Mouse (Mus musculus): ENCODE results near the gene Teddm2. TPM values are rescaled to one million over a fixed set of nuclear protein-coding genes. Genes with fewer than 3 reads are reported as not detected.

The Teddm2 gene
- polyA plus RNA-seq, 1 experiment from 2014 or later: 0.31 TPM

DNA sequence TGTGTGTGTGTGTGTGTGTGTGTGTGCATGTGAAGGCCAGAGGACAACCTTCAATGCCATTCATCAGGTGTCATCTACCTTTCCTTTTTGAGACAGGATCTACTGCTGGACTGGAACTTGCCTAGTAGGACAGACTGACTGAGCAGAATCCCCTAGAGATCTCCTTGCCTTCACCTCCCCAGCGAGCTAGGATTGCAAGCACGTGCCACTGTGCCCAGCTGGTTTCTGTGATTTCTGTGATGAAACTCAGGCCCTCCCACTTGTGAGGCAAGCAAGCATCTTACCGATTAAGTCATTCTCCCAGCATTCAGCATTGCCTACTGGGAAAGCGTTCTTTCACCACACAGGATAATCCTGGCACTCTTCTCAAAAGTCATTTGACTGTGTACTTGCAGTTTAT lies 69.3 kb downstream of the Teddm2 start:
- ATAC-seq (ENCODE audit: insufficient number of reproducible peaks, low FRiP score): no peak
- Histone ChIP-seq H3K4me1 (replicated peaks) (0 out of 2 replicates have a peak, but pooled peaks cover under 1% of the 10 kb centered on the region), H3K27ac (ENCODE audit: poor library complexity, severe bottlenecking) (no peak overlapping the region), H3K9ac (no peak overlapping the region), H3K4me2 (no peak overlapping the region), H3K4me3 (no peak overlapping the region), H3K36me3 (no peaks in the 10 kb centered on the region), H3K9me3 (replicated peaks) (0 out of 2 replicates have a peak, but pooled peaks cover 2% of the 10 kb centered on the region), H3K27me3 (replicated peaks) (no peaks in the 10 kb centered on the region)
- 70% methylated on average over 4 of the region's 4 CpGs for WGBS

- no peak for ATAC-seq (ENCODE audit: insufficient number of reproducible peaks, low FRiP score)
- Histone ChIP-seq H3K9ac (no peak overlapping the region), H3K9me3 (replicated peaks) (0 out of 2 replicates have a peak, but pooled peaks cover 8% of the 10 kb centered on the region), H3K4me2 (no peak overlapping the region), H3K27me3 (replicated peaks) (0 out of 2 replicates have a peak, but pooled peaks cover 12% of the 10 kb centered on the region), H3K27ac (ENCODE audit: poor library complexity, severe bottlenecking) (no peak overlapping the region), H3K4me1 (replicated peaks) (no peaks in the 10 kb centered on the region), H3K4me3 (no peak overlapping the region), H3K36me3 (no peaks in the 10 kb centered on the region)
- WGBS: 79% methylated on average over 3 of the region's 3 CpGs
These were observed 79.8 kb downstream of the Teddm2 start for GRCm38 (mm10) chr1:153820216-153820615.

DNA sequence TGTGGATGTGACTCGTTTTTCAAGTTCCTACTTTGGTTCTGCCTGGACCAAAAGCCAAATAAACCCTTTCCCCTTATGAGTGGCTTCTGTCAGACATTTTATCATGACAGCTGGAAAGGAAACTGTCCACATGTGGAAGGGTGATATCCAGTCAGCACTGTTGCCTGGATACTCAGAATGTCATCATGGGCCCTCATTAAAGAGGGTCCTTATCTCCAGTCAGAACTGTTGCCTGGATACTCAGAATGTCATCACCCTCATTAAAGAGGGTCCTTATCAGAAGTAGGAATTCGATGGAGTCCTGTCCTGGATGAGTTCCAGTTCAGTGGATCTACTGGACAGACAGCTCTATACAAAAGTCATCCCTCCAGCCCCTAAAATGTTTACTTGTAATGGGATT lies 85.8 kb downstream of the Teddm2 start:
- Histone ChIP-seq H3K9me3 (replicated peaks) (peaks cover 8% of the 10 kb centered on the region; the same call in 1 of the 2 replicates), H3K27ac (ENCODE audit: poor library complexity, severe bottlenecking) (no peak overlapping the region), H3K4me2 (no peak overlapping the region), H3K4me3 (no peak overlapping the region), H3K36me3 (no peaks in the 10 kb centered on the region), H3K27me3 (replicated peaks) (0 out of 2 replicates have a peak, but pooled peaks cover 9% of the 10 kb centered on the region), H3K9ac (no peak overlapping the region), H3K4me1 (replicated peaks) (peaks cover 4% of the 10 kb centered on the region; the same call in 1 of the 2 replicates)
- ATAC-seq (ENCODE audit: insufficient number of reproducible peaks, low FRiP score): peak; percentile 71
- WGBS: 1% methylated on average over 2 of the region's 2 CpGs

DNA sequence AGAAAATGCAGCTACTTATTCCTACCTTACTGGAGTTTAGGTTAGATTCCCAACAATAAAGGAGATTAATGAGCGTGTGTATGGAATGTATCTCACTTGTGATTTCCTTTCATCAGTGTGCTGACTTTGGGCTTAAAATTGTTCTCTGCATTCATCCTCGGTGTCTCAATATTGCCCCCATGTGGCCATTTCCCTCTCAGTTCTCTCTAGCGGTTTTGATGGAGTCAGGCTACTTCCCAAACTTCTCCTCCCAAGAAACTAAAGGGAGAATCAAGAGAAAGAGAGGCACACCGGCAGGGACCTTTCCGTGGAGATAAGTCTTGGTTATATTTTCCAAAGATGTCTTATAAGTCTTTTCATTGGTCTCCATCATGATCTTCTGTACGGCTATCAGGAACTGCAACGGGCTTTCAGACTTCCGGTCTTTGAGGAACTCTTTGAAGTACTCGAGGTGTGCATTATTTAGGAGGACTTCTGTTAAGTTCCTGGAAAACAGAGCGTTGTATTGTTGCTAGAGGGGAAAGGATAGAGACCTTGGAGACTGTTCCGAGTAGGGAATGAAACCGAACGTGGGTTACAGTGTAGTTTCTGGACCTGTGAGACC lies 92.5 kb downstream of the Teddm2 start:
- Histone ChIP-seq H3K4me2 (peak overlapping the region; percentile 39), H3K27ac (ENCODE audit: poor library complexity, severe bottlenecking) (no peak overlapping the region), H3K4me1 (replicated peaks) (no peaks in the 10 kb centered on the region), H3K36me3 (no peaks in the 10 kb centered on the region), H3K9ac (no peak overlapping the region), H3K9me3 (replicated peaks) (no peaks in the 10 kb centered on the region), H3K4me3 (no peak overlapping the region), H3K27me3 (replicated peaks) (no peaks in the 10 kb centered on the region; the same call in 1 of the 2 replicates)
- ATAC-seq (ENCODE audit: insufficient number of reproducible peaks, low FRiP score): no peak
- WGBS: 43% methylated on average over 13 of the region's 13 CpGs

DNA sequence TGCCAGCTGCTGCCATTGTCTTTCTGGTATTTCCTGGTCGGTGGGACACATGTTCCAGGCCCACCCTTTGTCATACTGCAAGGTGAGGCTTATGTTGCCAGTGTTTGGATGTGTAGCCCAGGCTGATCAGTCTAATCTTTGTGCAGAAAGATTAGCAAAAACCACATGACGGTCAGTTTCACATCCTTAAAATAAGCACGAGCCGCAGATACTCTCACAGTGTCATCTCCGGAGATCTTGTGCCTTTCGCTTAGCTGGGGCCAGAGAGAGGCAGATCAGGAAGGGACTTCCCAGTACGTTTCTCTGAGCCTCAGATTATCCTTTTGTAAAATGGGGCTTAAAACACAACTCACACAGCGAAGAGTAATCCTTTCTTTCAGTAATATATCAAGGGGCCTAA lies 96.5 kb downstream of the Teddm2 start:
- Histone ChIP-seq H3K9ac (no peak overlapping the region), H3K4me2 (no peak overlapping the region), H3K4me3 (no peak overlapping the region), H3K4me1 (replicated peaks) (no peaks in the 10 kb centered on the region), H3K27ac (ENCODE audit: poor library complexity, severe bottlenecking) (no peak overlapping the region), H3K9me3 (replicated peaks) (no peaks in the 10 kb centered on the region), H3K27me3 (replicated peaks) (no peaks in the 10 kb centered on the region; the same call in 1 of the 2 replicates), H3K36me3 (no peaks in the 10 kb centered on the region)
- ATAC-seq (ENCODE audit: insufficient number of reproducible peaks, low FRiP score): no peak
- 70% methylated on average over 8 of the region's 8 CpGs for WGBS

DNA sequence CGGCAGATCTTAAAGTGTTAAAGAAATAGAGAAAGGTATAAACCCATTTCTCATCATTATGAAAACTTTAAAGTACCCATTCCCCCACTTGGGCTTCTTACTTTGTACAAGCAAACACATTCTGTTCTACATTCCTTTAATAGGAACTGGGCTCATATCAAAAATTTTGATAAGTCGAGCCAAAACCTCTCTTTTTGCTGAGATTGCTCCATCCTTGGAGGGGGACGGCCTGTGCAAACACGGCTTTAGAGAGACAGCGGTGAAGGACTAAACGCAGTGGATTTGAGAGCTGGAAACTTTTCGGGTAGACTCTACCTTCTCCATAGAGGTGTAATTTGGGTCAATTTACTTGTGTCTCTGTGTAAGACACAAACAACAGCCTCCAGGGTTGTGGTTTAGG lies 97.3 kb downstream of the Teddm2 start:
- H3K27ac ChIP-seq (ENCODE audit: poor library complexity, severe bottlenecking): no peak overlapping the region
- H3K4me3 ChIP-seq: no peak overlapping the region
- WGBS: 74% methylated on average over 7 of the region's 7 CpGs
- H3K27me3 ChIP-seq (replicated peaks): no peaks in the 10 kb centered on the region; the same call in 1 of the 2 replicates
- H3K4me1 ChIP-seq (replicated peaks): no peaks in the 10 kb centered on the region
- H3K4me2 ChIP-seq: no peak overlapping the region
- no peaks in the 10 kb centered on the region for H3K9me3 ChIP-seq (replicated peaks)
- H3K9ac ChIP-seq: no peak overlapping the region
- H3K36me3 ChIP-seq: no peaks in the 10 kb centered on the region
- ATAC-seq (ENCODE audit: insufficient number of reproducible peaks, low FRiP score): no peak

Small RNA genes within 50 kb of the gene (microRNA-seq; reads per million reads assigned to microRNA genes)
- 17.4 reads per million, percentile 31 among the genes with 10 or more reads in this experiment for gene Mir8114

Other genes starting within 250 kb of the Teddm2 start
- 0.90 and 1.1 TPM in 2 replicates for gene Rgs8, start 247.2 kb downstream of the Teddm2 start, polyA plus RNA-seq (2016; fragmentation: Nextera tagmentation; extraction: Ambion mirVana)
- 4.7 and 5.2 TPM in 2 replicates for gene Rgs16, start 159.9 kb downstream of the Teddm2 start, polyA plus RNA-seq (2016; fragmentation: Nextera tagmentation; extraction: Ambion mirVana)
- 11.8 and 12.8 TPM in 2 replicates for gene Rnasel, start 150.8 kb downstream of the Teddm2 start, polyA plus RNA-seq (2016; fragmentation: Nextera tagmentation; extraction: Ambion mirVana)
- not detected in 2 replicates for gene Rgsl1, start 56.1 kb downstream of the Teddm2 start, polyA plus RNA-seq (2016; fragmentation: Nextera tagmentation; extraction: Ambion mirVana)
- gene Teddm1b, start 25.9 kb downstream of the Teddm2 start, polyA plus RNA-seq (2016; fragmentation: Nextera tagmentation; extraction: Ambion mirVana): 0.13 TPM in 1 of 2 replicates, not detected in the other
- gene Teddm1a, start 8.5 kb downstream of the Teddm2 start, polyA plus RNA-seq (2016; fragmentation: Nextera tagmentation; extraction: Ambion mirVana): not detected in 2 replicates
- 55.2 and 58.4 TPM in 2 replicates for gene Glul, start 284 bp downstream of the Teddm2 start, polyA plus RNA-seq (2016; fragmentation: Nextera tagmentation; extraction: Ambion mirVana)

Data from heart, embryonic 12.5 days (tissue).